Mouse (Mus musculus): ENCODE results near the gene Fcer2a.
A peak's percentile ranks its signal among the peaks of the same experiment; 100 is the strongest.

Fcer2a gene

DNA sequence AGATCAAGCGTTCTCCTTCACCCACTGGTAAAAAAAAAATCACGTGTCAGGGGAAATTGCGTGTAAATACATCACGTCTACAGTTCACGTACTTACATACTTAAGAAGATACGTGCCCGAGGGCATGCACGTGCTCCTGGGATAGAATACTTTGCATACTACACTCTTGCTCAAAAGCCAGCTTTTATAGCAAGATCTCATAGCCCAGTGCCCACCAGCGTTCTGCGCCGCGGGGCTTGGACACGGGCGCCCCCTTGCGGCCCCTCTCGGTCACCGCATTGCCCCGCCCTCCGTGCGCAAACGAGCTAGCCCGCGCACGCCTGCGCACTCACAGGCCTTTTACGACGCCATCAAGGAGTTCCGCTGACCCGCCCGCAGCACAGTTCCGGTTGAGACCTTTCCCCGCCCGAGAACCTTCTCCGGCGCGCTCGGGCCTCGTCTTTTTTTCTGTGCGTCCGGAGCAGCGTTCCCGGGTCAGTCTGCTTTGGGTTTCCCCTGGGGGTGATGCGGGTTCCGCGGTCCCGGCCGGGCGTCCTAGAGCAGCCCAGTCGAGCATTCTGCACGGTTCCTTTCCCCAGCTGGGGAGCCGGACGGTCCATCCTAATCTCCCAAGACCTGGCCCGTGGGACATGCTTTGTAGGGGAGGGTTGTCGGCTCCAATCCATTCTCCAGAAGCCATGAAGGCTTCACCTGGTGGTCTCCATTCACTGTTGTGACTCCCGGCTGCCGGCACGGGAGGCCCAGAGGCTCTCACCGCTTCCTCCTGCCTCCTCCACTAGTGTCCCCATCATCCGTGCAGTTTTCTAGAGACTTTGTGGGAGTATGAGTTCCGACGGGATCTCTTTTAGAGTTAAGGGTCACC is 17.6 kb downstream of the Fcer2a start, which contains the start of gene Trappc5:
Gene Trappc5 (plus strand): TSS at position 169 of the 862 bp plus-strand sequence.
- DNase-seq, result peak; percentile 95

DNA sequence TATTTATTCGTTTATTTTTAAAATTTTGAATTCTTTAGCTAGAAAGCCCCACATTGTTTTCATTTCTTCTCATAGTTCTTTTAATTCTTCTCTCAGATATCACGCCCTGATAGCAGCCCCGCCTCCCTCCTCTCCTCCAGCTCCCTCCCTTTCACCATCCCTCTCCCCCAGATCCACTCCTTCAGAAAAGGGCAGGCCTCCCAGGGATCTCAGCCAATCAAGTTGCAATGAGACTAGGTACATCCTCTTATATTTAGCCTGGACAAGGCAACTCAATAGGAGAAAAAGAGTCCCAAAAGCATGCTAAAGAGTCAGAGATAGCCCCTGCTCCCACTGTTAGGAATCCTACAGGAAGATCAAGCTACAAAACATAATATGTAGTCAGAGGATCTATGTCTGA is 19.3 kb downstream of the Fcer2a start:
- DNase-seq, result no peak

DNA sequence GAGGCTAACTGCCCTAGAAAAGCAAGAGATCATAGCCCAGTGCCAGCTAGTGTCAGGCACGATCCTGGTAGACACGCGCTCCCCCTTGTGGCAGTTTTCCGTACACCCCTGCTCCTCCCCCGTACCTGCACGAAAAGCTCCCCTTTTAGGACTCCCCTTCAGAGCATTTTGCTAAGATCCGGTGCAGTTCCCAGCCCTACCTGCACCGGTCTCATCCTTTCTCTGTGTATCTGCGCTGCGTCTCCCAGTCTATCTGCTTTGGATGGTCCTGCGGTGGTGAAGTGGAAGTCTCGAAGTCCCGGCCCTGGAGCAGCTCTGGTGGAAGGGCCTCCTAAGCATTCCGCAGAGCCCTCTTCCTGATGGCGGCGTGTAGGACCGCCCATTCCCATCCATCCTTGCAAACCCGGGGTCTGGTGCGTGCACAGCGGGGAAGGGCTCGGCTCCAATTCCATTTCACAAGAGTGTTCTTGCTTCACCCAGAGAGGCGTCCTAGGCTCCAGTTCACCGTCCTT is 21.9 kb downstream of the Fcer2a start, which contains the start of gene Fcor:
Gene Fcor (minus strand): TSS at position 383 of the 512 bp plus-strand sequence.
- peak; percentile 87 for DNase-seq

DNA sequence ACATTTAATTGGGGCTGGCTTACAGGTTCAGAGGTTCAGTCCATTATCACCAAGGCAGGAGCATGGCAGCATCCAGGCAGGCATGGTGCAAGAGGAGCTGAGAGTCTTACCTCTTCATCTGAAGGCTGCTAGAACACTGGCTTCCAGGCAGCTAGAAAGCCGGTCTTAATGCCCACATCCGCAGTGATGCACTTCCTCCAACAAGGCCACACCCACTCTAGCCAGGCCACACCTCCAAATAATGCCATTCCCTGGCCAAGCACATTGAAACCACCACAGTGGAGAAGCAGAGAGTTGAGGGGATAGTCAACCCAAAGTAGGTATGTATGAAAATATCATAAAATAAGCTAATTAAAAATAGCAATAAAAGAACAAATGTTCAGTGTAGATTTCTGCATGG is 23.6 kb downstream of the Fcer2a start:
- peak; percentile 58 for DNase-seq

DNA sequence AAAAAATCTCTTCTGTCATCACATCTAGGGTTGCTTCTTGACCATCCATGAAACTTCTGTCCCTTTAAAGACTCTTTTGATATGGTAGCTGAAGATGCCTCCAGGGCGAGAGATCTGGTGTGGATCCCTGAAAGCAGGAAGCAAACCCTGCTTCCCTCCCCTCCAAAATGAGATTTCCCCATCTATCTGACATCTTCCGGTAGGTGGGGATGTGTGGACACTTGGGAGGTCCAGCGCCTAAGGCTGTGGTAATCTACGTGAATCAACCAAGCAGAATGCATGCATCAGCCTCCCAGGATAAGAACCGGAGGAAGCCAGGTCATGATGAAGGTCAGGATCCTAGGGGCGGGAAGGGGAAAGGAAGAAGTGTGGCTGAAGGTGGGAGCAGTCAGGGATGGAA is 28.5 kb downstream of the Fcer2a start, which contains the start of gene Mcemp1:
Gene Mcemp1 (plus strand): TSS at position 248 of the 400 bp plus-strand sequence.
- DNase-seq, result no peak

DNA sequence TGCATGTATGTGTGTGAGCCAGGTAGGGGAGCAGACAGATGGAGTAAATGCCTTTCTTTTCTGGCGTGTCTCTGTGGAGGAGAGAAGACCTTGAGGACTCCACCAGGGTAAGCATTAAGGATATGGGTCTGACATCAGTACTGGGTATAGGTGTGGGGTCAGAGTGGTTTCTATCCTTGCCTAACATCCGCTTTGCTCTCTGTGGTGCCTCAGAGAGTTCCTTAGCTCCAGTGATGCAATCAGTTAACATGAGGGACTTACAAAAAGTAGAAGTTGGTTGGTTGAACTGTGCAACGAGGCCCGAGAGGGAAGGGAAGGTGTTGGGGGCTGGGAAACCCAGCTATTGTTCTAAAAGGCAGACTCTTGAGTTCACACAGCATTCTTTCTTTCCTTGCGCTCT is 29.6 kb downstream of the Fcer2a start:
- DNase-seq, result no peak

DNA sequence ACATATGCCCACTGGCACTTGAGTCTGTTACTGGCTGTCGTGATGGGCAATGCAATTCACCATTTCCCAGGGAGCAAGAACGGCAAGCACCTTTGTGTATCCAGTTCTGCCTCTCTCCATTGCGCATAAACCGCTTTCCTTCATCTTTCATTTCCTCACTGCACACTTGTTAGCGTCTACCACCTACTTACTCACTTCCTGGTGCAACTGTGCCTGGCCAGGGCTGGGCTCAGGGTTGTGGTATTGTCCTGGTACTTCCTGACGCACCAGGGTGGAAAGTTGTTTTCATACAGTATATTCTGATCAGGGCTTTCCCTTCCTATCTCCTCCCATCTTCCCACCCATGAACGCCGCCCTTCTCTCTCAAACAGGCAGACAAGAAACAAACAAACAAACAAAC is 33.1 kb downstream of the Fcer2a start:
- no peak for DNase-seq

DNA sequence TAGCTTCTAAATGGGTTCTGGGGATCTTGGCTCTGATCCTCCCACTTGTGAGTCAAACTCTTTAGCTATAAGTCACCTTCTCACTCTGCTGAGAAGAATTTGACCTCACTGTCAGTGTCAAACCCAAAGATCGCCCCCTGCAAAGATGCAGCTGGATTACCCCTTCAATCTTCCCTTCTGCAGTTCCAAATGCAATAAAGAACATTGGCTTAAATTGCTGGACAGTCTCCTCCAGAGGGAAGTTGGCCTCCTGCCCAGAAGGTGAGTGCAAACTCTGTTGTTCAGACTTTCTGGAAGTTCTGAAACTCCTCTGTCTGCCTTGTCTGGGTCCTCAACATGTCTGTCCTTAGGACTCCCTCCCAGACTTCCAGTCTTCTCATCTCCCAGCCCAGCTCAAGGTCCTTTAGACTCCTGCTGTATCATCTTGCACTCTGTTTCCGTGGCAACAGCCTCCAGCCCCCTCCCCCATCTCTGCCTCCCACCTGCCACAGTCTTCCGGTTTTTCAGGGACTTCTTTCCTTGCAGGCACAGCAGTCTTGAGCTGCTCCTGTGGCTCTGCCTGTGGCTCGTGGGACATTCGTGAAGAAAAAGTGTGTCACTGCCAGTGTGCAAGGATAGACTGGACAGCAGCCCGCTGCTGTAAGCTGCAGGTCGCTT is 37.1 kb downstream of the Fcer2a start:
- DNase-seq, result no peak

DNA sequence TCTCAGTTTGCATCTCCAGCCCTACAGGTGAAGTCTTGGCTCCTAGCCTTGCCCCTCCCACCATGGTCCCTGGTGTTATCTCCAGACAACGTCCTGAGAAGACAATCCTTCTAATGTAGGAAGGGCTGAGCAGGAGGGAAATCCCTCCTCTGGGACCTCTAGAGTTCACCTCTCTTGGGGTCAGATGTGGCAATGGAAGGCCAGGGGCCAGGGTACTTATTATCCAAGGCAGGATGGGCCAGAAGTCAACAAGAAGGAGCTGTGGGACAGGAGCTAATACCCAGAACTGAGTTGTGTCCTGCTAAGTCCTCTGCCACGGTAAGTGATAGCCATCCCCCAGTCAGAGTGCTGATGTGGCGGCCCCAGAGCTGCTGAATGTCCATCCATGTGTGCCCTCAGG is 38.4 kb downstream of the Fcer2a start, which contains the start of gene Retn:
Gene Retn (plus strand): TSS at position 245 of the 400 bp plus-strand sequence.
- DNase-seq, result no peak

DNA sequence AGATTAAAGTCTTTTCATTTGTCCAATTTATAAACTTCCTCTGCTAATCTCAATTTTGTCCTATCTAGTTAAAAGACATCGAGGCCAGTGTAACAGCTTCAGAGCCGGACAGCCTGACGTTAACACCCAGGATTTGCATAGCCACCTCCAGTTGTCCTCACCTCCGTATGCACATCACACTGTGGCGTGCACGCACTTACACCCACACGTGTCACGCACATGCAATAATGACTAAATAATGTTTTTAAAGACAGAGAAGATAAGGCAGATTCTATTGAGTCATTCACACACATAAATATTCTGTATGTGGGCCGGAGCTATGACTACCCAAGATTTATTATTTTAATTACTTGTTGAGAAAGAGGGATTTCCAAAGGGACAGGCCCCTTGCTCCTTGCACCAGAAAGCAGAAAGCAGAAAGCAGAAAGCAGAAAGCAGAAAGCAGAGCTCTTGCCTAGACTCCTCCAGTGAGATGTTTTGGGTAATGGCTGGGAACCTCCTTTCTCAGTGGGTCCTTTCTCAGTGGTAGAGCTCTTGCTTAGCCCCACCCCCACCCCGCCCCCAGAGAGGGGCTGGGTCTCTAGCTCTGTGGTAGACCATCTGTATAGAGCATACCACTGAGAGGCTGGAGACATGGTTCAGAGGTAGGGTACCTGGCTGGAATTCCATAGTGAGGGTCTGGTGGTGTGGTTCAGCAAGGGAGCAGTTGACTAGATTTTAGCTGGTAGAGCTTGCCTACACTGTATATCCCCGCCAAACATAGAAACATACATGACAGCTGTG is 39.1 kb downstream of the Fcer2a start:
- DNase-seq, result no peak

DNA sequence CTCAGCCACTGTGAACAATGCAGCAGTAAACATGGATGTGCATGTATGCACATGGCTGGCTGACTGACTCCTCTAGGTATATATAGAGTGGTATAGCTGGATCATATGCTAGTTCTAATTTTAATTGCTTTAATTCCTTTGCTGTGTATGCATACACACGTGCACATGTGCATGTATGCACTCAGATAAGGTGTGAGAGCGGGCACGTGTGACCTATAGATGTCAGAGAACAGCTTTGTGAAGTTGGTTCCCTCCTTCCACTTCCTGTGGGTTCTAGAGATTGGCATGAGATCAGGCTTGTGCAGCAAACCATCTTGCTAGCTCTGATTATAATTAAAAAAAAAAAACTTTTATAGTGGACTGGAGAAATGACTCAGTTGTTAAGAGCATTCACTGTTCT is 41.1 kb downstream of the Fcer2a start:
- DNase-seq, result no peak

DNA sequence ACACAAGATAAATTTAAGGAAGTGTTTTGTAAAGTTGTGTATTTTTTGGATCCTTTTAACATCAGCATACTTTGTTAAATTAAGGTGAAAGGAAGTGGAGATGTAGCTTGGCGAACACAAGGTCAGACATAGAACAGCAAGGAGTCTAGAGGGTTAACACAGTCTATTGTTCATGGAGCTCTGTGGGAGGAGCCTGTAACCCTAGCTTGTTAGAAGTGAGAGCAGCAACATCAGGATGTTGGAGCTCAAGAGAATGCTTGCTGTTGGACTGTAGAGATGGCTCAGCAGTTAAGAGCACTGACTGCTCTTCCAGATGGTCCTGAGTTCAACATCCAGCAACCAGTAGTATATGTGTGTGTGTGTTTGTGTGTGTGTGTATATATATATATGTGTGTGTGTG is 45.0 kb downstream of the Fcer2a start:
- no peak for DNase-seq

DNA sequence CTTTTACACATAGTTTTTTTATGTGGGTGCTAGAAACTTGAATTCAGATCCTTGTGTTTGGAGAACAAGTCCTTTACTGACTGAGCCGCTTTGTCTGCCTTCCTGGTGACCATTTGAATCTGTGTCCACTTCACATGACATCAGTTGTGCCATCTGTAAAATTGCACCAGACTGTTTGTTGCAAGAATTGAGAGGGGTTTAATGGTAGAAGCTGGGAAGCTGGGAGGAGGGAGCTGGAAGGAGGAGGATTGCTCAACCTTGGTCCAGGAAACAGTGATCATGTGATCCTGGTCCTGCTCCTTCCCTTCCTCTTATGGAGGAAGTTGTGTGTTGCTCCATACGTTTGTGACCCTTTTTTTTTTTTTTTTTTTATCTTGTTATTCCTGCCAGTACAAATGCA is 45.7 kb downstream of the Fcer2a start:
- DNase-seq, result no peak

DNA sequence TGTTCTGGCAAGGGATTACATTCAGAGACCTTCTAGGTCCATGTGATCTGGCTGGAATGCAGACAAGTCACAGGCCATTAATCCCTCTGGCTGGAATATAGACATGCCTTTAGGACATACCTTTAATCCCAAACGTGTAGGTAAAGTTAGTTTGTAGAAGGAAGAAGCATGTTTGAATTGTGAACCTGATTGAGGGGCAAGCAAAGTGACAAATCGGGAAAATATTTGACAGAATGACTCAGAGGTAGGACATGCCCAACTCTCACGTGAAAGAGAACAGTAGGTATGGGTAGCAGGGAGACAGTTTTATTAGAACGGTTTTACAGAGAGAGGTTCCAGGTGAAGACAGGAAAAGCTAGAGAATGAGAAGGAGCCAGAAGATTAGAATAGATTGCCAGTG is 46.4 kb downstream of the Fcer2a start:
- no peak for DNase-seq

DNA sequence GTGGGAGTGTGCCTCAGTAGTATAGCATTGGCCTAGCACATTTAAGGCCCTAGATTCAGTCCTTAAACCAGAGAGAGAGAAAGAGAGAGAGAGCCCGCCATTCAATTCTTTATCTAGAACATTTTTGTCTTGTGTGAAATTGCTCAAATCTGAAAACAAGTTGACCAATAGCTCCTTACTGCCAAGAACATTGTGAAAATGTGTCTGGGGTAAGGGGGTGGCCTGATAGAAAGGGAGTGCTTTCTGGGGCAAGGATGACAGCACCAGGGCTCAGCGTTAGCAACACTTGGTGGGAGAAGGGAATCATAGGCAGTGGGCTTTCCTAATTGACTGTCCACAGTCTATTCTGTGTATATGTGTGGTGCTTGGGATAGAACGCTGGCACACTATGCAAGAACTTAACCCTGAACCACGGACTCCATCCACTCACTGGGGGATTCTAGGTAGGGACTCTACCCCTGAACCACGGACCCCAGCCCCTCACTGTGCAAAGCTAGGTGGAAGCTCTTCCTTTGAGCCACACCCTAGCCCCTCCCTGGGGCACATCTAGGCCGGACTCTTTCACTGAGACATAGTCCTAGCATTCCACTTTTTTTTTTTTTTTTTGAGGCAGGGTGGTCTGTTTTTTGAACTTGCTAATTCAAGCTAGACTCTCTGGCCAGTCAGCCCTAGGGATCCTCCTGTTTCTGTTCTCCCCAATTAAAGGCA is 47.0 kb downstream of the Fcer2a start:
- peak; percentile 21 for DNase-seq

DNA sequence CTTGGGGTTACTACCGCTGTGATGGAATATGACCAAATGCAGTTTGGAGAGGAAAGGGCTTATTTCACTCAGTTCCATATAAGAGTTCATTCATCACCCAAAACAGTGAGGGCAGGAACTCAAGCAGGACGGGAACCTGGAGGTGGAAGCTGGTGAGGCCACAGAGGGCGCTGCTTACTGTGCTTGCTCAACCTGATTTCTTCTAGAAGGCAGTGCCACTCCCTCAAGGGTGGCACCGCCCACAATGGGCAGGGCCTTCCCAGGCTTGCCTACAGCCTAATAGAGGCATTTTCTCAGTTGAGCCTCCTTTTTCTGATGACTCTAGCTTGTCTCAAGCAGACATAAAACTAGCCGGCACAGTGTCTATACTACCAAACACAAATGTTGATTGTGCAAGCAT is 48.2 kb downstream of the Fcer2a start:
- peak; percentile 79 for DNase-seq

All from lung, postnatal 10 days (tissue).